Mouse (Mus musculus) olfactory bulb, adult 2 months (tissue): ENCODE results near the gene 3110082I17Rik.

Experiments
- CTCF ChIP-seq: fragments of 200-500 bp; IDR thresholded peaks from 2 replicates; pipeline ENCODE4 v1.5.1; 2012; ENCODE audit warnings: low read depth, mild to moderate bottlenecking, low read length, moderate library complexity; ENCODE audit not compliant: insufficient read depth
- POLR2A ChIP-seq: fragments of 200-500 bp; IDR thresholded peaks from 2 replicates; pipeline ENCODE4 v1.6.1; 2012; ENCODE audit warnings: mild to moderate bottlenecking, low read depth, low read length, moderate library complexity; ENCODE audit not compliant: insufficient read depth

- TF ChIP-seq POLR2A = no peak
- peak; percentile 61; the same call in 1 of the 2 replicates for TF ChIP-seq CTCF
These were observed 134.8 kb downstream of the 3110082I17Rik start, which contains the start of gene Adap1 for GRCm38 (mm10) chr5:139325395-139325966.
